Mouse (Mus musculus) right cerebral cortex, postnatal 14 days (tissue): ENCODE measurements at regions not wholly inside any gene's neighbourhood (a gene's known extent, or its start where the extent isn't known, plus 50 kb on each side); places are given as distances from the start of the nearest gene placed in this dataset.

Experiments
- DNase-seq: peaks from one replicate; pipeline ENCODE4 v3.0.0; 2022

DNA sequence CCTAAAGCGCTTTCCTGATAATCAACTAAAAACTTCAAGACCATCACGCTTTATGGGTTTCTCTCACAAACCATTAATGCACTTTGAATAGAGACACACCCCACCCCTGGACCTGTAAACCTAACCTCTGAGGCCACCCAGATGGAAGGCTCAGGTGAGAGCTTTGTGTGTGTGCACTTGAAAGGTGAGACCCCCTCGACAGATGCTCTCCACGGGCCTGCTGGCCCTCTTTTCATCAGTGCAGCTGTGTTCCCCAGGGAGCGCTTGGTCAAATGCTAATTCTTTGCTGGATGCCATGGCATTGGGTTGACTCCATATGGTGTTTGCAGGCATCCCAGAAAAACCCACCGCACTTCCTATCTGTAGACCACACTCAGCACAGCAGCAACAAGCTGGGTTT, 792.8 kb upstream of the Car8 start:
- DNase-seq: no peak

DNA sequence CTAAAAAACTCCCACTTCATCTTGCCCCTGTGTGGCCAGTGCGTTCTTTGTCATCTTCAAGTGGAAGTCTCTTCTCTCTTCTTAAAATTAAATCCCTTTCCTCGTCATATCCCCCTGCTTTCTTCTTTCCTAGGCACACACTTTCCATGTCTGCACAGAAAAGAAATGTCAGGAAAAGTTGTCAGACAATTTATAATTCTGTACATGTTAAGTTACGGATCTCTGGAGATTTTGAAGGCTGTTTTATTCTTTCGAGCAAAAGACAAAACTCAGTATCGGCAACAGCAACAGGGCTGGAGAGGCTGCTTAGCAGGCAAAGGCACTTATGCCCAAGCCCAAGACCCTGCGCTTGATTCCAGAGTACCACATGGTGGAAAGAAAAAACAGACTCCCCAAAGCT, 790.1 kb upstream of the Car8 start:
- no peak for DNase-seq

DNA sequence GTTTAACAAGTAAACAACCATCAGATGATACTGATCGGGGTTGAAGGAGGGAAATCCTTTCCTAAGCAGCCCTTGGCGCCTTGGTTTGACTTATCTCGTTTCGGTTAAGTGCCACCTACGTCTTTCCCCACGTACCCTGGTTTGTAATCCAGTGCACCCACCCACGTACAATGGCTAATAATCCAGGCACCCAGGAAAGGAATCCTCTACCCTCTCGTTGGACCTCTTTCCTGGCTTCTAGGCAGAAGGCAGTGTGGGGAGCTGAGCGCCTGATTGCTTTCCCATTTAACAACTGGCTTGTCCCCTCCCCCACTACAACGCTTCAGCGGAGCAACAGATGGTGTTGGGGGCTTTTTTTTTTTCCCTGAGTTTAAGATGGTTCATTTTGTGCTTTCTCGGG, 789.6 kb upstream of the Car8 start:
- DNase-seq: peak; percentile 59

DNA sequence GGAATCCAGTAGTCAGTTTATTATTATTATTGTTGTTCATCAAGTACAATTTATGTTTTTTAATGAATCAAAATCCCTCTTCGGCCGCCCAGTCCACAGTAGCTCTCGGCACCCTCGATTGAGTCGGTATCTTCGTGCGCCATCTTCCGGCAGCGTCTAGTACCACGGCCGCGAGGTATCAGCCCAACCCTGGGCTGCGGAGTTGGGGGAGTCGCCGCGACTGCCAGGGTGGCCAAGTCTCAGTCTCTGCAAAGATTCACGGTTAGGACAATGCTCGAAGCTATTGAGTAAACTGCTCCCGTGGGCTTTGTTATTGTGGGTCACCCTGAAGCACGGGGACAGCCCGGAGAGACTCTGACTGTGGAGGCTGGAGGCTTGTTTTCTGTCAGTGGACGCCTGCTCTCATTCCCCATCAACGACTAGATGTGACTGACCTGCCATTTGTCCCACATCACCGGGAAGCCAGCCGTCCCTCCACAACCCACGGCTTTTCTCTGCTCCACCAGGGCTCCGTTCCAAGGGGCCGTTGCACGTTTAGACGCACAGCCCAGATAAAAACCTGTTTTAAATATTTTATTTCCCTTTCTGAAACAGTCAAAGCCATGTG, 789.1 kb upstream of the Car8 start:
- DNase-seq: peak; percentile 89

DNA sequence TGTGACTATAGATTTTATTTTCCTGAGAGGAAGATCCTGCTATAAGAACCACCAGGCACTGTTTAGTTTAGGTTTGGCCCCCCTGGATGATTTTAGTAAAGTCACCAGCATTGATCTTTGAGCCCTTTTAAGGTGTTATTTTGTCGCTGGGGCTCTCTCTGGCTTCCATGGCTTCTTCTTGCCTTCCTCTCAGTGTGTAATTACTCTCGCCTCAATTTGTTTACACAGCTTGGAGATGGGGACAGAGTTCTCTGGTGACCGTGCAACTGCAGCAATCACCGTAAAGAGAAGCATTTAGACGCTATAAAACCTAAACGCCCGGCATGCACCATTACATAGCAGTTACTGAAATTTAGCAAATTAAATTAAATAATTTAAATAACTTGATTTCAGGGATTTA, 788.5 kb upstream of the Car8 start:
- no peak for DNase-seq

DNA sequence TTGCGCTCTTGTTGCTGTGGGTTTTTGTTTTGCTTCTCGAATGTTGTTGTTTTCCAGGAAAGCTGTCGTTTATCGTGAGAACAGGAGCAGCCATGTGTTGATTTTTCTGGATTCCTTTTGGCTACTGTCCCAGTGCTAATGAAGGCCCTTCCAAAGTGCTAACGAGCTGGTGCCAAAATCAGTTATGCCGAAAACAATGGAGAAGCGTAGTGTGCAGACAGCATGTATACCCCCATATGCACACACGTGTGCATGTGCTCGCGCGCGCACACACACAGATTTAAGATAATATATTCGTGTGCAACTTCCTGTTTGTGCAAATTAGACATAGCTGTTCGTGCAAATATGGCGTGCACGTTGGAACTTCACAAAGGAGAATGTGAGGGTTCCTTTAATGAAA, 788.0 kb upstream of the Car8 start:
- DNase-seq: no peak

DNA sequence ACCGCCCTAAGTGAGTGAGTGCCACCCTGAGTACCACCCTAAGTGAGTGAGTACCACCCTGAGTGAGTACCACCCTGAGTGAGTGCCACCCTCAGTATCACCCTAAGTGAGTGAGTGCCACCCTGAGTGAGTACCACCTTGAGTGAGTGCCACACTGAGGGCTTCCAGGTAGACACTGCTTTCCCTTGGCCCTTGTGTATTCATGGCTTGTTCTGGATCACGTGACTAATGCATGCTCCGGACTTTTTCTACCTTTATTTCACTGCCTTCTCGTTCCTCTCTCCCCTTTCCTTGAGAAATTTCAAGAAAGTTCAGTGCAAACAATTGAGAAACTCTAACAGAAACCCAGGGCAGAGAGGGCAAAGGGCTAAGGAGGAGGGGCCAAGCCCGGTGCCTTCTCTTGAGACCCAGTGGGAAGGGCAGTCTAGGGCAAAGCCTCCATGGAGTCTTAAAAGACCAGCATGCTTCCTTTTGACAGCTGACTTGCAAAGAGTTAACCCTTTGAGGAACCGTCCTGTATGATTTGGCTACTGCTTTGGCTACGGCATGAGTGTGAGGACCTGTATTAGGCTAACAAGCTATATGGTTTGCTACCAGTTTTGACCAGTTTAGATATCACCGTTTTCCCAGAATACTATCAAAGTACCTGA, 787.1 kb upstream of the Car8 start:
- DNase-seq: no peak

DNA sequence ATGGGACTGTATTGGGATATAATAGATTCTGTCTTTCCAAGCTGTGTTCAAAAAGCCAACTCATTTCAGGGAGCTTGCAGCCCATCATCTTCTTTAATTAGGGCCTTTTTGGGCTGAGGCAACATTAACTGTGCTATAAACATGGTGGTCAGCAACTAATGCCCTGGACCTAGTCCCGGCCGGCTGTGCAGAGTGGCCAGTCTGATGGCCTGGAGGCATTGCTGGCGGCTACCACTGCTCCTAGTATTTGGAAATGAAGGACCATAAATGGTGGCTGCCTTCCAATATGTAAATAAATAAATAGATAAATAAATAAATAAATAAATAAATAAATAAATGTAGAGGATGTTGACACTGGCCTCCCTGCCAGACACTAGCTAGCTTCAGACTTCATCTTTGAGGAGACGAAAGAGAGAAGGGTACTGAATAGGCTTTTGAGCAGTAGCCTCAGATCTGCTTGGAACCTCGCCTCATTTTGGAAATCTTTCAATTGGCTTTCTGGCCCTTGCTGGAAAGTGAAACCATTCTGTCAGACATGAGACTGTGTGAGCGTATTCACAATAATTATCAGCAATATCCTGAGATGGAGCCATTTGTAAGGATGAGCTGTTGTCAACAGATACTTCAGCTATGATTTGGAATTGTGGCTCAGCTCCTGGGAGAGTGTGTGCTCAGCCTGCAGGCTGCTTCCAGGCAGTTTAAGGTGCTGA, 785.5 kb upstream of the Car8 start:
- DNase-seq: no peak

DNA sequence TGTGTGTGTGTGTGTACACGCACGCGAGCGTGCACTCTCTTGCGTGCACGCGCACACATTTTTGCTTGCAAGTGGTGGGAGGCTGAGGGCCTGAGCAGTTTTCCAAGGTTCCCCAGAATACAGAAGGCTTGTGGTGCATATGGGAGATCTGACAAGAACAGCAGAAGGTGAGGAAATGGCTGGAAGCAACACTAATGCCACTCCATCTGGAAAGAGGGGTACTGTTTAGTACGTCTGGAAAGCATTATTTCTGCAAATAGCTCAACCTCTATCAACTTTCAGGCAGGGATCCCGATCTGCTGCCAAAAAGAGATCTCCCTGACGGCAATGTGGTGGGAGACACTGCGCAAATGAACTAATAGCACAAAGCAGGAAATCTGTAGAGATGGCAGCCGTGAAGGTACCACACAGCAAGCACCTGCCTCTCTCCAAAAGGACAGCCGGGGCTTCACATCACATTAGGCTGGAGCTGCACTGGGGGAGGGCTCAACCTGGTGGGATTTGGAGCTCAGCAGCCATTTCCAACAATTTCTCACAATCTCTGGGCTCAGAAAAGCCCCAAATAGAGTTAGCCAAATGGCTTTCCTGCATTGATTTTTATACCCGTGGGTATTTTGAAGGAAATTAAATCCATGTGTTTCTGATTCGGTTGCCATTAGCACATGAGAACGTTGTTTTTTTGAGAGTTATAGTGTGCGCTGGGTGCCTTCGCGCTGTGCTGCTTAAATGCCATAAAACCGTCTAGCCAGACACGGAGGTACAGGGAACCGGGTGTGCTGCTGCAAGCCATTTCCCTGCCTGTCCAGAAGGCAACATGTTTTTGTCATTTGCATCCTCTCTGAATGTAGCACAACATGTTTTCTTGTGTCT, 780.6 kb upstream of the Car8 start:
- DNase-seq: no peak

DNA sequence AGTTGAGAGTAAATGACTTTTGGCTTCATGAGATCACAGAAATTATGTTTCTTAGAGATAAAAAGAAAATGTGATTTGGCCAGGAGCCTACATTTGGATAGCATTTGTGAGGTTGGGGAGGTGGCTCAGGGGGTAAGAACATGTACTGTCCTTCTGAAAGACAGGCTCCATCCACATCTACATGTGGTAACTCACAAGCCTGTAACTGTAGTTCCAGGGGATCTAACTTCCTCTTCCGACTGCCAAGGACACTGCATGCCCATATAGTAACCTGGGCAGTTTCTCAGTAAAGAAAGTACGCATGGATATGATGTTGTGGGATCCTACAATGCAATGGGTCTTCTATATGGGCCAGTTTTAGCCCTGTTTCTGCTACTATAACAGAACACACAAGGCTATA, 779.4 kb upstream of the Car8 start:
- DNase-seq: no peak

DNA sequence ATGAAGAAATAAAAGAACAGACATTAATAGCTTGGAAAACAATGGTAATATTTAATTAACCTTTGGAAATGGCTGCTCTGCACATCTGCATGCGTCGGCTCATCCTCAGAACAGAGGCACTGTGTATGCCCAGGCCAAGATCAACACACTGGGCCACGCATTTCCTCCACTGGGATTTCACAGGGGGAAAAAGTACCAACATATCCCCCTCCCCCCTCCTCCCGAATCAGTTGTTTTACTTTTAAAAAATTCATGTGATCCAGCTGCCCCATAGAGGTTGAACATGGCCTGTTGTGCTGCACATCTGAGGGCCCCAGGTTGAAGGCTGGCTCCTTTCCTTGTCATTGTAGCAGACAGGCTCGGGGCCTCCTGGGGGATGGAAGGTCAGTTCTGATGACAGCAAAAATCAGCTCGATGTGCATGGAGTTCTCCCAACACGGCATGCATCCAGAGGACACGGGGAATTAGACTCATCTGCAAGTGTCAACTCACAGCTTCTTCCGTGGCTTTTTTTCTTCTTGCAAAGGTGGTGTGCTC, 777.7 kb upstream of the Car8 start:
- DNase-seq: no peak

DNA sequence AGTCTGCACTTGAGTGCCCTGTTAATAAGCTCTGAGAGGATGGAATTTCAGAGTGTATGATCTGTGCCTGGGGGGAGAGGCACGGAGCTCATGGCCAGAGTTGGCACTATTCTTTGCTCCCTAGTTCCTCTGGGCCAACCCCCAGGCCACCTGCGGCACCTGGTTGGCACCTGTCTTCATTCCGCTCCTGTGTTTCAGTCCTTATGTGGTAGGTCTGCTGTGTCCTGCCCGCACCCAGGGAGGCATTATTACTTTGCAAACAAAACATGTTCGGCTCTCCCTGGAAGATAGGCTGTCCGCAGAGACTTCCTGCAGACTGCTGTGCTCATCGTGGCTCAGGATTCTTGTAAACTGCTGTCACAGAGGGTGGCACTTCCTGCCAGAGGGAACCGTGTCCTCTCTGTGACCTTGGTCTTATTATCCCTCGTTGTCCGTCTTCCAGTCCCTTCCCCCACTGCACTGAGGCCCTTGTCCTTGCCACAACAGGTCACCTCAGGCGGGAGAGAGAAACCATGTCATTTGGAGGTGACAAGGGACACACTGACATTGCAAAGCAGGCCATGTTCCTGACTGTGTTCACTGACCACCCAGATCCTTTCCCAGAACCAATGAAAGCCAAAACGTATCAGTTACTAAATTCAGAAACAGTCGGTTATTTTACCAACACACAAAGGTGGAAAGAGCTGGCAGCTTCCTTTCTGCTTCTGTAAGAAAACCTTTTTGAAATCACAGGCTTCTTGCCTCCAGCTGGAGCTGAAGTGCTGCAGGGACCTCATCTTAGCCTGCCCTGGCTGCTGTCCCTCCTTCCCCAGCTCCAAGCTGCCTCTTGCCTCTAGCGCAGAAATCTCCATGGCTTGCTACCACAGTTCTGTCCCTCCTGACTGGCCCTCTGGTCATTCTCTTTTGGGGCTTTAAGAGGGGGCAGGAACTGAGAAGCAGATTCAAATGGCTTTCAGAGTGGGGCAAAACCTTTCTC, 777.0 kb upstream of the Car8 start:
- no peak for DNase-seq

DNA sequence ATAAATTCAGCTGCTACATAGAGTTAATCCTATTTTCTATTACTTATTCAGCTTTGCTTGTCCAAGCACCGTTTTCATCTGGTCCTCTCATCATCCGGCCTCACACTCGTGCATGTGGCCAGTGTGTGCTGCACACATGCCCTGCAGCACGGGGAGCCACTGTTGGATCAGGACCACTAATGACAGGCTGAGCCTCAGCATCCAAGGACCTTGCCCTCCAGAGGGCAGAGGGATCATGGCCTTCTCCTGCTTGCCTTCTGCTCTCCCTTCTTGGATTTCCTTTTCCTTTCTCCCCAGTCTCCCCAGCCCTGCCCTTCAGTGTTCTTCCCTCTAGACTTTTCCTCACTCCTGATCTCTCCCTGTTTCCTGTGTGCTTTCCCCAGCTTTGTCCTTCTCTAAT, 776.1 kb upstream of the Car8 start:
- no peak for DNase-seq

DNA sequence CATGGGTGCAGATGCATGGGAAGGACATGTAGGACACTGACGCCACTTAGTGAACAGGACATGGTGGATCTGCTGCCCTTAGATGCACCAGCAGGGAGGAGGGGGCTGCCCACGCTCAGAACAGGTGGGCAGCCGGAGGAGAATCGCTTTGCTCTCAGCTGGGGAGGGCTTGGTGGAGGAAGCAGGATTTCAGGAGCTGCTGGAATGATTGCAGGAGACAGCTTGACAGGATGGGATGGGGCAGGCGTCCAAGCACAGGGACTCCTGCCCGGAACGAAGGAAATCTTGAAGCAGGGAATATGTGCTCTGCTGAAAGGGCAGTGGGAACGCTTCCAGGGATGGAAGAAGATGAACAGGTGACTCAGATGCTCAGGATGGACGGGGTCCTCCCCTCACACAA, 773.9 kb upstream of the Car8 start:
- no peak for DNase-seq

DNA sequence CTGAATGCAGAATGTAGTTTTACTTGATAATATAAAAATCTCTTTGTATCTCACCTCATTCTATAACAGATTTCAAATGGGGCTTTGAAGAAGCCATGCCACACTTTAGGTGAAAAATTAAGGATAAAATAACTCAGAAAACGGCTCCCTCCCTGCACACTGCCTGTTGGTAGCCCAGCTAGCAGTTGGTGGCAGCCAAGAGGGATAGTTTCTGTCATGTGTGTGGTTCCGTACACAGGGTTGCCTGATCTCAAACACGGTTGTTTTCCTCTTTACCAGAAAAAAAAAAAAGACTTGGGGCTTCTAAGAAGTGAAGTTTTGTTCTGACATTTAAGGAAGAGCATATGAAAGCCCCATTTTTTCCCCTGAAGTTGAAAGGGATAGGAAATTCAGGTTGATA, 773.1 kb upstream of the Car8 start:
- DNase-seq: no peak

DNA sequence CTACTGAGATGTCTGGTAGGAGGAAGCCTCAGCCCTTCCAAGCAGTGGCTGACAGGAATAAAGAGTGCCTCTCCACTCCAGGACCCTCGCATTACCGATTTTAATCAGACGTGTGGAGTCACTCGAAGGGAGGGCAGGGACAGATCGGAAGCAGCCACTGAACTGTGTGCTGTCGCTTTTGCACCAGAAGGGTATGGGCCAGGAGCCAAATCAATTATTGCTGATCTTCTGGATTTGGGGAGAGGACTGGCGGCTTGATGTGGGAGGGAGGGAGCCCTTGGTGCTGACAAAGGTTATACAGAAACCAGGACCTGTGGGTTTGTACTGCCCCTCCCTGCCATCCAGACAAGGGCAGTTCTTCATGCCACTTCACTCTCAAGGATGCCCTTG, 772.3 kb upstream of the Car8 start:
- no peak for DNase-seq

DNA sequence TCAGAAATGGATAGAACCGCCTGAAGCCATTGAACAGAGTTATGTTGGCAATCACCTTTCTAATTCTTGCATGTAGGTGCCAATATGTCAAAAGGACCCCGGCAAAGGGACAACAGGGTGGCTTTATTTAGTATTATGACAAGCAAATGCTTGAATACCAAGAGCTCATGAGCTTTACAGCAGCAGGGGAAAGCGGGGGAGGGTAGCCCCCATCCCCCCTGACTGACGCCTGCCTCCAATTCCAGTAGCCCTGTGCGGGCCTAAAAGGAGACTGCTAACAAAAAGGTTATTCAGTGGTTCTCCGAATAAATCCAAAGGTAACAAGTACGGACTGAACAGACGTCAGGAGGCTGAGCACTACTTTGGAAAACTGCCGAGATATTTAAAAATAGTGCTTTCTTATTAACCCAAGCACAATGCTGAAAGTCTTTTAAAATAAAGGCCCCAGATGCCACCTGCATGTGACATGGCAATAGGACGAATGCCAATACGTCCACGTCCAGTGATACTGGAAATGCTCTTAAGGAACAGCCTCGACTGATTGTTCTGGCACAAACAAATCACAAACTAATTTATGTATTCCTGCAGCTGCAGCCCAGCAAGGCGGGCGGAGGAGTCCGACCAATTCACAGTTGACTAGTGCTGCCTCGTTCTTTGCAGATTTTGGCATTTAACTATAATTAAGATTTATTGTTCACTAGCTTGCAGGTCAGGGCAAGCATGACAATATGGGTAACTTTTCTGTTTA, 771.7 kb upstream of the Car8 start:
- no peak for DNase-seq

DNA sequence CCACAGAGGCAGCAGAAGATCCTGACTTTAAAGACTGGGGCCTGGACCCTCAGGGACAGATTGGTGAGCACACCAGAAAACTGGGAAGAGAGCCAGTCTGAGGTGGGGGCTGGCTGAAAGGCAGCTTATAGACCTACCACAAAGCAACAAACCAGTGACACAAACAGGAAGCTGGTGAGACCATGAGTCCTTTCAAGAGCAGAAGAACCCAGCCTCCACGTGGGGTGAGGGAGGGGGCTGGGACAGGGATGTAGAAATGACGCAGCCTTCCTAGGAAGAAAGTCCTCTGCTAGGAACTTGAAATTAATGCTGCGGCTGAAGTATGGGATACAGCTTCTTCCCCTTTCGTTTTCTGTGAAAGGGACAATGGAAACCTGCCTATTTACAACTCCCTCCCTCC, 770.8 kb upstream of the Car8 start:
- no peak for DNase-seq

DNA sequence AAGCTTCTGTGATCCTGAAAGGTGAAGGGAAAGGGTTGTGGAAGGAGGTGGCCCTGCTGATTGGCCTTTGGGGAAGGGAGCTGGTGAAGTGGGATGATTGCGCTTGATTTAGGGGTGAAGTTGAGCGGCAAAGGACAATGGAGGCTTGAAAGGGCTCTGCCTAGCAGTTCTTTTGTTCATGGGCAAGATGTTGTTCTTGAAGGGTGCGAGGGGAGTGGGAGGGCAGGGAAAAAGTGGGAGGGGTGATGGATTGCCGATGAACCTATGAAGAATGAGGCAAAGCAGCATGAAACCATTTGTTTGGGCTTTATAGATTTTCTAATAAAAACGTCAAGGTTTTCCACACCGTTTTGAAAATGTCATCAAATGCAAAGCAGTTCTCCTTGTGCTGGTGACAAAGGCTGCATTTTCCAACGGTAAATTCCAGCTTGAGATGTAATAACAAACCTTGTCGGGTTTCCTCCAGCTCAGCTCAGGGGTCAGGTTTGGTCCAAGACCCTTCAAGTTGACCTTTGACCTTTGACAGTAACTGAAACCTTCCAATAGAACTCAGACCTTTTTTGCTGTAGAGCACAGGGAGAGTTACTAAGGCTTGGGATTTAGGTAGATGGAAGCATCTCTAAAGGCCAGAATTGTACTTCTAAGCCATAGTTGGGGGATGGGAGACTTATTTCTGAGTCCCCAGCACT, 767.2 kb upstream of the Car8 start:
- DNase-seq: no peak

DNA sequence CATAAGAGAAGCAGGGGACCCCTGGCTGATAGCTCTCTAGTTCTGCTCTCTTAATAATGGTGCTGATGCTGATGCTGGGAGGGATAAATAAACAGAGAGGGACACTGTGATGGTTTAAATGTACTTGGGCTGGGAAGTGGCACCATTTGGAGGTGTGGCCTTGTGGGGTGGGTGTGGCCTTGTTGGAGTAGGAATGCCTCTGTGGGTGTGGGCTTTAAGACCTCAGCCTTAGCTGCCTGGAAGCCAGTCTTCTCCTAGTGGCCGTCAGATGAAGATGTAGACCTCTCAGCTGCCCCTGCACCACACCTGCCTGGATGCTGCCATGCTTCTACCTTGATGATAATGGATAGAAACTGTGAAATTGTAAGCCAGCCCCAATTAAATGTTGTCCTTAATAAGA, 765.0 kb upstream of the Car8 start:
- no peak for DNase-seq

DNA sequence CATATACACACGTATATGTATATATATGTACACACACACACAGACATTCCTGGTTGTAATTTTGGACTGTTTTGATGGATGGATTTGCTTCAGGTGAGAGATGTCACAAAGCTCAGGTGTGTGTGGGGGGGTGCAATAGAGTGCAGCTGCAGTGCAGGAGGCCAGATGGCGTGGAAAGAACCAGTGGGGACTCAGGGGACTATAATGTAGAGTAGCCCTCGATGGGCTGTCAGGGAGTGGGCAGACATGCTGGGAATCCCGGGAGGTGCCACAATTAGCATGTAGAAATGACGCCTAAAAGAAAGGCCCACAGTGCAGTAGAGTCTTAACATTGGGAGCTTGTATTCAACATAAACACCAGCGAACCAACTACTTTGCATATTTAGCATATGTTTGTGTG, 763.5 kb upstream of the Car8 start:
- no peak for DNase-seq
